Mouse (Mus musculus) B cell, adult 67 days (primary cell): ENCODE data around the gene F13a1. TPM values are rescaled to one million over a fixed set of nuclear protein-coding genes. Genes with fewer than 3 reads are reported as not detected.

Experiments used
- total RNA-seq, 2 experiments: library from RNA; stranded (reverse); gene quantifications; 4 replicates each; pipeline ENCODE4 v1.2.4; 2023

F13a1 gene
- under 1 TPM; 0.36 to 0.61 TPM for total RNA-seq

GRCm38 (mm10) chr13:37050126-37050525 lies at the start of gene F13a1:
TSS of gene F13a1 (minus strand) at chr13:37050244.

